Mouse (Mus musculus) stomach, postnatal 0 days (tissue): ENCODE data around the gene Akap6.
"Not testable (repeated sequence)": the region's sequence is repeated elsewhere in the genome, so short reads cannot be mapped to it uniquely, and the experiment has no call there.

ENCODE experiments used
- CTCF ChIP-seq: IDR thresholded peaks from 2 replicates; pipeline ENCODE4 v1.5.1; 2016; ENCODE audit warnings: antibody characterized with exemption, low read depth, mild to moderate bottlenecking, moderate library complexity
- EP300 ChIP-seq: optimal IDR thresholded peaks from 2 replicates; pipeline ENCODE3; 2016; ENCODE audit warnings: antibody characterized with exemption

DNA sequence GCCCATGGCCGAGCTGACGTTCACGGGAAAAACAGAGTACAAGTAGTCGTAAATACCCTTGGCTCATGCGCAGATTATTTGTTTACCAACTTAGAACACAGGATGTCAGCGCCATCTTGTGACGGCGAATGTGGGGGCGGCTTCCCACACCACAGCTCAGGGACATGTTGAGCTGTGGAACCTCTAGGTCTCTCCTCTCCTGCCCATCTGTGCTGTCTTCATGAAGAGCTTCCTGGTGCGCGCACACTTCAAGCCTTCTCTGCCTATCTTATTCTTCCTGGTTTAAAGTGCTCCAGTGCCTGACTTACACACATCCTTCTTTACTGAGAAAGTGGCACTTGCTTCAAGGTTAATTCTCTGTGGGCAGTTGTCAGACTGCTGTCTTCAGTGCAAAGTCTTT, 36.0 kb downstream of the Akap6 start:
- not testable (repeated sequence) for TF ChIP-seq CTCF, EP300
